Mouse (Mus musculus) brain, adult 2 months (tissue): ENCODE data around the gene Zbed5.
"Not testable (repeated sequence)": the region's sequence is repeated elsewhere in the genome, so short reads cannot be mapped to it uniquely, and the experiment has no call there.

ENCODE experiments used
- DNase-seq: peaks from one replicate; pipeline ENCODE4 v3.0.0; 2011; ENCODE audit warnings: low read depth, low spot score

The Zbed5 gene

GRCm38 (mm10) chr5:129895198-129896088, at the start of gene Zbed5:
TSS of gene Zbed5 (plus strand) at chr5:129895723.
- DNase-seq = peak; percentile 98

- peak; percentile 97 for DNase-seq
These were observed 48.6 kb upstream of the Zbed5 start, which contains the start of gene Sumf2 for GRCm38 (mm10) chr5:129846752-129847557. TSS of gene Sumf2 (plus strand) at chr5:129846986.

GRCm38 (mm10) chr5:129847558-129847820, 48.0 kb upstream of the Zbed5 start:
- no peak for DNase-seq

- DNase-seq = no peak
These were observed 40.4 kb upstream of the Zbed5 start for GRCm38 (mm10) chr5:129855163-129855562.

- no peak for DNase-seq
These were observed 39.1 kb upstream of the Zbed5 start for GRCm38 (mm10) chr5:129856414-129856813.

- no peak for DNase-seq
These were observed 33.2 kb upstream of the Zbed5 start for GRCm38 (mm10) chr5:129862325-129862724.

- peak; percentile 52 for DNase-seq
These were observed 31.1 kb upstream of the Zbed5 start for GRCm38 (mm10) chr5:129864467-129864866.

GRCm38 (mm10) chr5:129865841-129866240, 29.7 kb upstream of the Zbed5 start:
- DNase-seq = no peak

GRCm38 (mm10) chr5:129869238-129869995, 26.1 kb upstream of the Zbed5 start:
- DNase-seq = no peak

GRCm38 (mm10) chr5:129871238-129871637, 24.3 kb upstream of the Zbed5 start:
- DNase-seq = no peak

- no peak for DNase-seq
These were observed 21.6 kb upstream of the Zbed5 start for GRCm38 (mm10) chr5:129873942-129874341.

- no peak for DNase-seq
These were observed 20.4 kb upstream of the Zbed5 start for GRCm38 (mm10) chr5:129875098-129875497.

GRCm38 (mm10) chr5:129877731-129878455, 17.6 kb upstream of the Zbed5 start:
- DNase-seq = peak; percentile 59

- DNase-seq = peak; percentile 52
These were observed 16.6 kb upstream of the Zbed5 start for GRCm38 (mm10) chr5:129878946-129879345.

- DNase-seq = no peak
These were observed 15.6 kb upstream of the Zbed5 start for GRCm38 (mm10) chr5:129879888-129880287.

- DNase-seq = peak; percentile 32
These were observed 9.3 kb upstream of the Zbed5 start for GRCm38 (mm10) chr5:129886271-129886670.

GRCm38 (mm10) chr5:129886911-129887636, 8.4 kb upstream of the Zbed5 start, which contains the start of gene Chchd2:
TSS of gene Chchd2 (minus strand) at chr5:129887470.
- peak; percentile 100 for DNase-seq

GRCm38 (mm10) chr5:129890390-129890789, 5.1 kb upstream of the Zbed5 start:
- DNase-seq = not testable (repeated sequence)

- DNase-seq = no peak
These were observed 2.9 kb downstream of the Zbed5 start, which contains the start of gene Phkg1 for GRCm38 (mm10) chr5:129898449-129898848. TSS of gene Phkg1 (minus strand) at chr5:129898549.

GRCm38 (mm10) chr5:129907775-129908174, 12.3 kb downstream of the Zbed5 start:
- DNase-seq = no peak
